Mouse (Mus musculus) megakaryocyte, adult 5-6 weeks (primary cell): ENCODE results near the gene Bcas3. TPM values are rescaled to one million over a fixed set of nuclear protein-coding genes. Genes with fewer than 3 reads are reported as not detected.

Experiments used
- ATAC-seq: 2 replicates; pipeline ENCODE4 v1.8.0; 2016; ENCODE audit warnings: mild to moderate bottlenecking, inconsistent platforms; ENCODE audit not compliant: poor library complexity, severe bottlenecking
- total RNA-seq, 2 experiments: library from RNA; stranded (forward) in 1 of 2; stranded (reverse) in 1 of 2; fragments of 153-499, 151-499 nt in 1 of 2; fragments of 221-1000, 200-1000 nt in 1 of 2; gene quantifications; 2 replicates each; pipeline versions ENCODE4 v1.2.3 to v1.2.4; 2015 to 2017

Bcas3 gene
- total RNA-seq, 2 experiments from 2014 or later = 12.8 to 14.5 TPM

DNA sequence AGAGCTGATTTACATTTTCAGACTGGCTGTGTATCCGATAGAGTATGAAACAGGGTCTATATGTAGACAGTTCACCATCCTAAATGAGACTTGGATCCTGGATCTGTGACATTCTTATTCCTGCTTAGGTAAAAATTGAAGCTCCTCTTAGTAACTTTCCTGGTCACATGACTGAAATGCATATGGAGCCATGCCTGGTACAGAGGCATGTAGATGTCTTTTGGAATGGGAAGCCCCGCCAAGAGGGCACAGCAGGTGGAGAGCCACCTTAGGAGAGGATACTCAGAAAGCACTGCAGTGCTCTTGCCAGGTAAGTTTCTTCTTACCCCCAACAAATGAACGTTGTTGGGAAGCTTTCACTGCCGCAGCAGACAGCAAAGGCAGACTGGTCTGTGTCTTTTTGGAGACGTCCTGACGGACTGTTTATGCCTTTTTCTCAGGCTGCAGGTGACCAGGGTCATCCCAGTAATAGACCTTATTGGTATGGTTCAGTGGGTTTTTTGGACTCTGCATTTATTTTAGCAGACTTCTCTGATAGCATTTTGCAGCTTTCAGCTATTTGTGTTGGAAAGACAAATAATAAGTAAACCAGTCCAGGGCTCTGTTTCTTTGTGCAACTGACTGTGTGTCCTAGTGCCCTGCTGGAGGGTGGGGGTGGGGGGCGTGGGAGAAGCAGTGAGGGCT, 292.3 kb downstream of the Bcas3 start:
- ATAC-seq = no peak

DNA sequence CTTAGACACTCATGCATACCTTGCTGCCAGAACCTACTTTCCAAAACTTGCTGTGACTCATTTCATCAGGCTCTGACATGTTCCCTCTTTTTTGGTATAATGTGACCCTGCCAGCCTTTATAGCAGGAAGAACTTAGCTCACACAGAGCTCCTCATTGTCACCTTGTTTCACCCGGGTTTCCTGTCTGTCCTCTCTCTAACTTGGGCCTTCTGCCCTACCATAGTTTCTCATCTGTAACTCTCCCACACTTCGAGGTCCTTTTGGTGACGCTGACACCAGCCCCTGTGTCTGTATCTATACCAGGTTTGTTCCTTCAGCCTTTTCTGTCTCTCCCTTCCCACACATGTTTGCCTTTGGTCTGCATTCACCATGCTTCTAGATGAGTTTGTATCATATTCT, 295.9 kb downstream of the Bcas3 start:
- no peak for ATAC-seq

DNA sequence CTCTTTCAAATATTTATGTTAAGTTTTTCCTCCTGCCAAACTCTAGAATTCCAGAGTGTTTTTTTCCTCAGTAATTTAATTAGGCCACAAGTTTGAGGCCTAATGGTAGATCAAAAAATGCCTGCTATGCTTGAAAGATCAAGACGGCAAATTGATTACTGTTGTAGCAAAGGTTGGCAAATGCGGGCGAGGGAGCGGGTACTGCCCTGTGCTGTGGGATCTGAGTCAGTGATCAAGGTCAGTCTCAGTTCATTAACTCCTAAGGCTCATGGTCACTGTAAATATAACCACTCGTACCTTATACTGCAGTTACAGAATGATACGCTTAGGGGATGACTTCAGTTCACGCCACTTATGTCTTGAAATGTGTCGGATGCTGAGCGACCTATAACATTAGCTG, 296.4 kb downstream of the Bcas3 start:
- no peak for ATAC-seq

DNA sequence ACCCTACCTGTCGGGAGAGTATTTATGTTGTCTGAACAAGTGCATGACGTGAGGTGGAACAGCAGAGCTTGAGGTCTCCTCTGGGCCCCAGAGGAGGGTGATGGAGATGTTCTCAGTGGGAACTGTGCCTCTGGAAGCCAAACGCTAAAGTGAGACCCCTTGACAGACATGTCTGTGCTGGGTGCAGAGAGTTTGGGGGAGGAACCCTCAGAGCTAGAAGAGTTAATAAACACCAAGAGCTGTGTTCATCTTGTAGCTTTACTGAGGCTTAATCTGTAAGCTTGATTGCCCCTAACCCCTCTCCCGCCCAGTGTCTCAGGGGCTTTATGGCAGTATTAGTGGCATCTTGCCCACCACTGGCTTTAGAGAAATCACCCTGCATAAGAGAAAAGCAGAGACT, 304.5 kb downstream of the Bcas3 start:
- ATAC-seq = no peak

DNA sequence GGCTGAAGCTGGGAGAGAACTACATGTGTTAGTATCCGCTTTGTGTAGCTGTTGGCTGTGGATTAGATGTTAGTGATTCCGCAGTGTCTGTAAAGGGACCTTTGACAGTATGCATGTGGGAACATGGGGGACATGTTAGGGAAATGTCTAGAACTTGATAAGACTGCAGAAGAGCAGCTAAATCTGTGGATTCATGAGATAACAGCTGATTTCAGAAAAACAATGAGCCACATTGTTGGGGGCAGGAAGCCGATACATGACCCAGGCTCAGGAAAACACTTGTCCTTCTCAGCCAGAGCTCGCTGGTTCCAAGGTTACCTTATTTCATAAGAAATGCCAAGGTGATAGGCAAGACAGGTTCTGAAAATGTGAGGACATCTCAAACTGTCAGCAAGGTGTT, 307.3 kb downstream of the Bcas3 start:
- no peak for ATAC-seq

DNA sequence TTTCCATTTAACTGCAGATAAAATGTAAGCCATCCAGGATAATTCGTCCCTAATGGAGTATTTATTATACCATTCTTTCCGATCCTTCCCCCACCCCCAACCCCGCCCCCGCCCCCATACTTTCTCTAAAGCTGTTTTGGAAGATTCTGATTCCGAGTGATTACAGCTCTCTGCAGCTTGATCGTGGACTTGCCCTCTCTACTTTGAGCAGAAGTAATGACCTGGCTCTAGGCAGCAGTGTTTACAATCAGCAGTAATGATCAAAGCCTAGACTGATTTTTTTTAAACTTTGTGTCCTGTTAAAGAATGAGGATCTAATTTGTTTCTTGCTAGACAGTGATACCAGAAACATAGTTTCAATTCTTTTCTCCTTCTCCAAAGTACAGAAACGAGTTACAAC, 314.2 kb downstream of the Bcas3 start:
- ATAC-seq = no peak

DNA sequence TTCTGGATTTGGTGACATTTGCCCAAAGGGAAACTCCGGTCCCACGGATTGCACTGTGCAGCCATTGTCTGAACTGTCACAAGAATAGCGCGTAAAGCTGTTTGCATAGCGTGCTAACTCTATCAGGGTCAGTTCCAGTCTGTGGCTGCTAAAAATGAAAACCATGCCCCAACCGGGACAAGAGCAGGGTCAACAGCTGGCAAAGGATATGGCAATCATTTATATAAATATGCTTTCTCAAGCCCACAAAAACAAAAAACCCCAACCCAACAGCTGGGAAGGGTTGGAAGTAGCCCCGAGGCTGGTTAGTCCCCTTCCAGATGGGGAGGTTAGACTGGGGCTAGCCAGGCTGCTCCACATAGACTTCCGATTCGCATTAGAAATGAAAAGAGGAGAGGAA, 314.8 kb downstream of the Bcas3 start:
- ATAC-seq = no peak

DNA sequence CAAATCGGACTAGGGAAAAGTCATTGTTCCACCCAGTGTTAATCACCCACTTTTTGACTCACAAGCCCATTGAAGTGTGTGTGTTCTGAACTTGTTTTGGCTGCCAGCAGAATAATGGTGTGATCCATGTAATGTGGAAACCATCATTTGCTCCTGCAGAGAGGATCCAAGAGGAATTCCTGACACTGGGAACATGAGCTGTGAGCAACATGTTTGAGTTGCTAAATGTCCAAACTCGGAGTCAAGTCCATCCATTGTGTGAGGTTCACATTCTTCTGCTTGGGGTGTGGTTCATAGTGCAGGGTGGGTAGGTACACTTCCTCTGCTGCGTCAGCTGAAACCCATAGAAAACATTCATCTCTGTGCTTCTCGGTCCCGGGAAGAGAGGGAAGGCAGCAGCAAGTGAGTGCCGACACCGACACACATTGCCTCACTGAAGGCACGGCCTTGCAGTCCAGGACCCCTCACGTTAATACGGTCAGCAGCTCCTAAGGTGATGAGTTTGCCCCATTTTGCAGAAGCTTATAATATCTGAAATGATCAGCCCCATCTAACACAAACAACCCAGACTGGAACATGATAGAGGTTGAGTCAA, 320.0 kb downstream of the Bcas3 start:
- ATAC-seq = no peak

DNA sequence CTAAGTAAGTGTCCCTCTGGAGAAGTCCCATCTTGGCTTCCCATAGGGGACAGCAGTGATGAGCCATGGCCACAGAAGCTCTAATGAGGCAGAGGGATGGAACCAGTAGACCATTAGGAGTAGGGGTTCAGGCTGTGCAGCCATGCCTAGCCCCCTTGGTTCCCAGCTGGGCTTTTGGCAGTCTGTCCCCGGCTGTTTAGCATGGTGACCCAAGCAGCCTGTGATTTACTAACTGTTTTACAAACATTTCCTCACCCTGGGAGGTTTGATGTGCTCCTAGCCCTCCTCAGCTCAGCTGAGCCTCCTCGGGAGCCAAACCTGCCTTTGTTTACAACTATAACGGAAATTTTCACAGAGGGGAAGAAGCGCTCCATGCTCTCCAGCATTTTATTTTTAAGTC, 322.3 kb downstream of the Bcas3 start:
- no peak for ATAC-seq

DNA sequence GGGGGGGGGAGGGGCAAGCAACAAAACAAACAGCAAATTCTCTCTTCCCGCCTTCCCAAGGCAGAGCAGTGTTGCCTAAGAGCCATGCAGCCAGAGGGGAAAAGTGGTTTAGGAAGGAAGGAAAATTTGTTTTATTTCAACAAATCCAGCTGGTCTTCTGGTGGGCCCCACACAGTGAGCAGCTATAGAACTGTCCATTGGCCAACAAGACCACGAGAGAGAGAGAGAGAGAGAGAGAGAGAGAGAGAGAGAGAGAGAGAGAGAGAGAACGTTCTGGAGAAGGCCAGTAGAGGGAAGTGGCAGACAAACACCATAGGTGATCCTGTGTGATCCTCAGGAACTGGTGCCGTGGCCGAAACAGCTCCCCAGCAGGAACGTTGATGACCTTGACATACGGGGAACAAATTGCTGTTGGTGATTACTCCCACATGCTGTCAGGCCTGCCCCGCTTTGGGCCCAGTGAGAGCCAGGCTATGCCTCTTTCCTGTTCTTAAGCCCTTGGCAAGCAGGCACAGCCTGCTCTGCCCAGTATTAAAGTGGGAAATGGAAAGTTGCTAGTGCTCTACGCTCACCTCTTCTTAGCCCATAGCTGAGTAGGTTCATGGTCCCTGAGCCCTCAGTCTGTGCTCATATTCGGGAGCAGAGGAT, 323.5 kb downstream of the Bcas3 start:
- ATAC-seq = no peak

DNA sequence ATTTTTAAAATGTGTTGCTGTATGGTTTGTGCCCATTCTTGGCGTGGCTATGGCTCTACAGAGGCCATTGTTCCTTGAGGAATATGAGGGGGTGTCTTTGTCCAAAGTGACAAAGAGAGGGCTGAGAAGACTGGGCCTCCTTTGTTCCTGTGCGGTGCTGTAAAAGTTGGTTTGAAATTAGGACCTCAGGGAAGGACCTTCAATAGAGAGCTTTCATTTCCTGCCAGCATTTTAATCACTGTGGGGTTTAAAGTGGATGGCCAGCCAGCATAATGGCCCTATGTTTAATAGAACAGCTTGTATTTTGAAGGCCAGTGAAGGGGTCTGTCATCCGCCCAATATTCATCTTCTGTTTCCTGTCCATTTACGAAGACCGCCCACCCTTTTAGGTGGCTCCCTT, 325.7 kb downstream of the Bcas3 start:
- no peak for ATAC-seq

DNA sequence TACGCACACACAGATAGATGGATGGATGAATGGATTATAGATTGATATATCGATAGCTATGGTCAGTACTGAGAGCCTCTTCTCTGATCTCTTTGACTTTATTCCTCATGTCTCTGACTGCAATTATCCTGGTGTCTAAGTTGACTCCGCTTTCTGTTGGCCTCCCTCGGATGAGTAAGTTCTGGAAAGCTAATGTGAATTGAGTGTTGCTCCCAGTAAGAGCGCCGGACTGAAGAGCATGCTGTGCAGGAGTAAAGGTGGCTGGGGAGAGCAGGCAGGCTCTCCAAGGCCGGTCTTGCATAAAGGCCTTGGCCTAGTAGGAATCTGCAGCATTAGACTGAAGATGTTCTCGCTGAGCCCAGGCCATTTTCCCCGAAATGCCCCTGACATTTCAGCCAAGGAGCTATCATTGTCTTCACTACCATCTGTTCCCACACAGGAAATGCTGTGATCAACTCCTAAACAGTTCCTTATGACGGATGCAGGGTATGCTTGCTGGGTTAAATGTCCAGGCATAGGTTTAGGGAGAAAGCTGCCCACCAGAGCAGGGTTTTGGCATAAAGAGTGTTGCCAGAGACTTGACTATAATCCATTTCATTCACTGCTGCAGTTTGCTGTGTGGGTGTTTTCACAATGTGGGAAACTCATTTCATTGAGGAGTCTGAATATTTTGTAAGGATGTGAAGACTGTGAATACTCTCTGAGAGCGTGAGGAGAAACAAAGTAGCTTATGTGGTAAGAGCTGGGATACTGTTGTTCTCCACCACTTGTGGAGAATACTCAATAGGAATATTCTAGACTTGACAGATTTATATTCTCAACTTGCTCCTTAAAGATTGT, 328.8 kb downstream of the Bcas3 start:
- ATAC-seq = no peak

DNA sequence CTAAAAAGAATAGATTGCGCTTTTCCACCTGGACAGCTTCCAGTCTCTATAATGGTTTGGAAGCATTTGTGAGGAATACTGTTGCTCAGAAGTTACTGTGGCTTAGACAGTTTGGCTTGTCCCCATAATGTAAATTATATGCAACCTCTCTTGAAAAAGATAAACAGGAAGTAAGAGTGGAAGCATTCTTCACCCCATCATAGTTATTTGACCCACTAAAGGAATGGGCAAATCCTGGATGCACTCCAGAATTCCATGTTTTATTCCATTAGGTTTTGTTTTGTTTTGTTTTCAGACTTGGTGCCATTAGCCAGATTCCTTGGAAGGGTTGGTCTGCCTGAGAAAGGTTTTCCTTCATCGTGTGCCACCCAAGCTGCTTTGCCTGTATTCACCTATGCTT, 332.0 kb downstream of the Bcas3 start:
- no peak for ATAC-seq

DNA sequence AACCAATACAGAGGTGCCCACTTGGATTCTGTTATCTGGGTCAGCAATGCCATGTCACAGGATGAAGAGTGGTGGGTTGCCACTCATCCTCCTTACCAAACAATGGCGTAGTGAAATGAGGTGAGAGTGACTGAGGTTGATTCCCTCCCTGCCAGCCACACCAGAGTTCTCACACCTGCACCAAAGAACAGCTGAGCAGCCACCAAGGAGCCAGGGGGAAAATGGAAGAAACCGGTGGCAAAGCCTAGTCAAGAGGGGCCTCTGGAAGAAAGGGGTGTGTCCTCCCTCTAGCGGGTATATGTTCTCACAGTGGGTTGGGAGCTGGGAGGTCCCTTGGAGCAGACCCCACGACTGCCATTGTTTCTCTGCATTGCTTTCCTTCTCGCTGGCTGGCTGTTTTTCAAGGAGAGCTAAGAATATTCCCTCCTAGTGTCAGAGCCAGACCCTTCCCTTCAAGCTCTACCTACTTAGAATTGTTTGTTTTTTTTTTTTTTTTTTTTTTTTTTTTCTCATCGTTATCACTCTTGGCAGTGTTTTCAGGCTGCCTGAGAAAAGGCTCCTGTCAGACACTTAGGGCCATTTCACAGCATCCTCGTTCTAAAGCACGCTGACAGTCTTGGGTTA, 335.0 kb downstream of the Bcas3 start:
- ATAC-seq = no peak

DNA sequence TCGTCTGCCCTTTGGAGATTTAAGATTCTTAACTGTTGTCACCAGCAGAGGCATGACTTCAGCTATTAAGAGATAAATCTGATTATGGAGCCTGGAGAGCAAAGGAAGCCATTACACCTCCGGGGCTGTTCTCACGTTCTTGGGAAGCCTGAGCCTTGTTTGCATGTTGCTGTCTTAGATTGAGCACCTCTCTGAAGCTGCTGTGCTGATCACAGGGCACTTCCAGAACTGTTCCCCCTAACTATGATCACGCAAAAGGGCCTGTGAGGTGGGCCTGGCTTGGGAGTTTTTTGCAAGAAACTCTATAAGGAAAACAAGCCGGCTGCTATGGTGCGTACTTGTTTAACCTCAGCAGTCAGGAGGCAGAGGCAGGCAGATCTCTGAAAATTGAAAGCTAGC, 335.5 kb downstream of the Bcas3 start:
- ATAC-seq = no peak

DNA sequence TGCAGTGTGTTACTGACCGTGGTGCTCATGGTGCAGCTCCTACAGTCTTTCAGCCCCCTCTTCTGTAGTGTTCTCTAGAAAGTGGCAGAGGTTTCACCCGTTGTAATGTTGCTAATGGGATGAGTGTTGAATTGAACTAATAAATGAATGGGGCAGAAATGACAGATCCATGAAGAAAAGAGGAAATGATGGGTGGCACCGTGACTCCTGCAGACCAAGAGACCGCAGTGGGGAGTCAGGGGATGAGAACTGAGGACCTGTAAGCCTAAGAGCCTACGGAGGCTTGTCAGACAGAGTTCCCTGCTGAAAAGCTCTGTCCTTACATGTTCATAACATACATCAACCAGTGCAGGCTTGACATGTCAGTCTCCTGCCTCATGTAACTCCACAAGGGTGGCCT, 336.3 kb downstream of the Bcas3 start:
- no peak for ATAC-seq

DNA sequence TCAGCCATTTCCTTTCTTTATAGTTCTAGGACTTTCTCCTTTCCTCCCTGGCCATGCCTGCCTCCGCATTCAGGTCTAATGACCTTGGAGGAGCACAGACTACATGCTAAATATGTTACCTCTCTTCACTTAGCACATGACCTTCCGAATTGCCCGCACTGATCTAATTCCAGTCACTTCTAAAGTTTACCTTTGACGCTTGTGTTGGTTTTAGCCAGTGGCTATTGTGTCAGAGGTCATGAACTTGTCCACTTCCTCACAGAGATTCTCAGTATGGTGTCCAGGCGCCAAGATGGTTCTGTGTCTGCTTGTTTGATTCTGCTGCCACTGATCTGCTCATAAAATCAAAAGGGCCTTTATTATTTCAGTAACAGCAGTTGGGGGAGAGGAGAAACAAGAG, 338.3 kb downstream of the Bcas3 start:
- ATAC-seq = no peak

DNA sequence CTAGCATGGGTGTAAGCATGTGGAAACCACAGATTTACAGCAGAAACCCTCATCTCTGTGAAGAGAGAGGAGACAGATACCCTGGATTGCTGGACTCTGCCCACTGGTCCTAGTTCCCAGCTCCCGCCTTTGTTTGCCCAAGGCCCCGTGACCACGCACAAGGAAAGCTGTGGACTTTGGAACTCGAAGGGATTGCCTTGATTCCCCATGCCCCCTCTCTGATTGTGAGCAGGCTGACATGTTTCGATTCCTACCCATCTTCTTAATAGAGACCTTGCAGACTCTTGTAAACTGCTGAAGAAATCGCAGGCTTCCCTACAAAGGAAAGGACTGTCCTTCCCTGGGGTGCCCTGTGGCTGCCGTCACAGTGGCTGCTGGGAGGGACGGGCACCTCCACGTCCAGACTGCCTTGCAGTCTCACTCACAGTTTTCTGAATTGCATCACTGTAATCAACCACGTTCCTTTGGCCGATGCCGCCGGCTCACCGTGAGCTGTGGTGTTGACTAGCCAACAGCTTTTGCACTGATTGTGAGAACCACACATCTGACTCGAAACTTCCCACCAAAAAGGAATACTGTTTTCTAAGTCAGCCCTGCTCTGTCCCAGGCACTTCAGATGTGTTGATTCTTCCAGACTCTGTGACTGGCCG, 342.8 kb downstream of the Bcas3 start:
- no peak for ATAC-seq

DNA sequence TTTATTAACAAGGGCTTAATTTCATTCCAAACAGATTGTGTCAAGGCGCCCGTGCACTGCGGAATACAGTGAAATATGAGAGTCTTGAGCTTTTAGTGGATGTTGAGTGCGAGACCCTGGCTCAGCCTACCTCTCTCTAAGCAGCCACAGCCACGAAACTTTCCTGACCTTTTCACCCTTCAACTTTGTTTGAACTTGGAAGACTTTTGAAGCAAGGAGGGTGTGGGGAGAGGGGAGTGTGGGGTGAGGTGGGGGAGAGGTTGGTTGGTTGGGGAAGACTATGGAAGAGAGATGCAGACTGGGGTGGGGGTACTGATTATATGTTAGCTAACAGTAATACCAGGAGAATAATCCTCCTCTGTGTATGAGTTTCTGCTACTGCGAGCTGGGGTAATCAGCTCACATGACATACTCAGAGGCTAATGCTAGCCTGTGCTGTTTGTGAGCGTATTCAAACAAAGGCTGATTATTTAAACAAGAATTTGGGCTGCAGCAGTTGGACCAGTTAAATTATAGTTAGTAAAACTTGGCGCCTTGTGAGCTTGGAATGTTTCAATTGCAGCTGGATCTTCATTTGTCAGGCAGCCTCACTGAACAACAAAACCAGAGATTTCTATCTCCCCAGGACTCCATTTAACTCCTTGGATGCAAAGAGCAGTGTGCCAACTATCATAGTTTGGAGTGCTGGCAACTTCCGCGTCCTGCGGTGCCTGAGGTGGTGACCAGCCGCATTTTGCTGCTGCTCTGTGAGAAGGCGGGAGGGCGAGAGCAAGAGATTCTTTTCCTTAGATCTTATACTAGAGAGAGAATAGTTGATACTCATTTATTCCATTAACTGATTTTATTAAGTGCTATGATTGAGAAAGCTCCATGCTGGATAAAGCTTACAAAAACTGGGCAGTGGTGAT, 343.8 kb downstream of the Bcas3 start:
- no peak for ATAC-seq

DNA sequence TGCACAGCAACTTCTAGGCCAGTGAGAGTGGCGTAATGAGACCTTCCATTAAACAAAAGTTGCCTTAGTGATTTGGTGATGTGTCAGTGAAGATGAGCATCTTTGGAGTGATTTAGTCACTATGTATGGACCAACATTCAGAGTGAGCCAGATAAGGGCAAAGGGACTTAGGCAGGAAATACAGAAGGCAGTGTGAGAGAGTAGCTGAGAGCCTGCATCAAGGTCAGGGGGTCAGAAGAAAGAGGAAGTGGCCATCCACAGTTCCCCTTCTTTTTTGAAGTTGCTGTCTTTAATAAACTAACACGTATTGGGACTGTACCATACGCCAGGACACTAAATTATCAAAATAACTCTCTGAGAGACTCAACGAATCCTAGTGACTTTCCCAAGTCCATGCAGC, 344.5 kb downstream of the Bcas3 start:
- peak; percentile 97 for ATAC-seq
